Mouse (Mus musculus): Measurements from ENCODE around the gene Zfp341. TPM values are rescaled to one million over a fixed set of nuclear protein-coding genes. Genes with fewer than 3 reads are reported as not detected.

Gene Zfp341
- polyA plus RNA-seq, 1 experiment from 2014 or later: 0.85 TPM

DNA sequence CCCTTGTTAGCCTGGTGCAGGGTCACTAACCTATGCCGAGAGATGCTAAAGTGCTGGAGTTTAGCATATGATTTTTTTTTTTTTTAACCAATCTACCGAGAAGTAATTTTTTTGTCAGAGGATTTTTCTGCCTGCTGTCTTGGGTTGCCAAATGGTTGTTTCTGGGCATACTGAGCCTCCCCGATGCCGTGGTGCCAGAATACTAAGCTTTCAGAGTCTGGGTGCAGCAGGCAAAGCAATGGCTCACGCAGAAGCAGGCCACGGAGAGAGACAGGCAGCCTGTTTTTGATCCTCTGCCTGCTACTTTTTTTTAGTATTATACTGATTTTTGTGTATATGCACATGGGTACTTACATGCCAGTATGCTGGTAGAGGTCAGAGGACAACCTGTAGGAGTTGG, 67.8 kb downstream of the Zfp341 start:
- Histone ChIP-seq H3K9ac (replicated peaks) (no peak overlapping the region), H3K4me1 (ENCODE audit: insufficient read depth) (peaks cover 19% of the 10 kb centered on the region), H3K9me3 (ENCODE audit: low read length) (no peaks in the 10 kb centered on the region), H3K27me3 (ENCODE audit: insufficient read depth, low read length) (no peaks in the 10 kb centered on the region), H3K4me2 (ENCODE audit: low read depth, low read length) (no peak overlapping the region), H3K36me3 (replicated peaks; ENCODE audit: insufficient read depth, low read length) (0 out of 2 replicates have a peak, but pooled peaks cover 4% of the 10 kb centered on the region), H3K4me3 (ENCODE audit: low read depth, low read length) (no peak overlapping the region), H3K27ac (ENCODE audit: low read depth) (no peak overlapping the region)
- no peak for TF ChIP-seq EP300 (IDR thresholded peaks at IDR 0.05; ENCODE audit: low read depth)
- ATAC-seq (no peak), DNase-seq (no peak)
- WGBS (ENCODE audit: insufficient replicate concordance): 88% methylated on average over 6 of the region's 6 CpGs

DNA sequence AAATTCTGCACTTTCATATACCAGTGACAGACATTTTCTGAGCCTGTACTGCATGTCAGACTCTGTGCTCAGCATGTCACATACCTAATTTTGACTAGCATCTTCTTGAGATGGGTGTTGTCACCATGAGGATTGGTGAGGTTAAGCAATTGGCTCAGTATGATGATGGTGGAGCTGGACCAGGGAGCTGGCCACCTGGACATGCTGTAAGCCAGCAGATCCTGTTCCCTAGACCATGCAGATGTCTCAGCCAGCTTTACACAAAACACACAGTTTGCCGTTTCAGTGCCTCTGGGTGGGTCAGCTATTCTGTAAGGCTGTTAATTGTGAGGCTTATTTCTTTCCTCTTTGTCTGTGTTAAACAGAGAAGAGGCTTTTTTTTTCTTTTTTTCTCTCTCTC, 69.6 kb downstream of the Zfp341 start:
- no peak for DNase-seq
- H3K9me3 ChIP-seq (ENCODE audit: low read length): no peaks in the 10 kb centered on the region

DNA sequence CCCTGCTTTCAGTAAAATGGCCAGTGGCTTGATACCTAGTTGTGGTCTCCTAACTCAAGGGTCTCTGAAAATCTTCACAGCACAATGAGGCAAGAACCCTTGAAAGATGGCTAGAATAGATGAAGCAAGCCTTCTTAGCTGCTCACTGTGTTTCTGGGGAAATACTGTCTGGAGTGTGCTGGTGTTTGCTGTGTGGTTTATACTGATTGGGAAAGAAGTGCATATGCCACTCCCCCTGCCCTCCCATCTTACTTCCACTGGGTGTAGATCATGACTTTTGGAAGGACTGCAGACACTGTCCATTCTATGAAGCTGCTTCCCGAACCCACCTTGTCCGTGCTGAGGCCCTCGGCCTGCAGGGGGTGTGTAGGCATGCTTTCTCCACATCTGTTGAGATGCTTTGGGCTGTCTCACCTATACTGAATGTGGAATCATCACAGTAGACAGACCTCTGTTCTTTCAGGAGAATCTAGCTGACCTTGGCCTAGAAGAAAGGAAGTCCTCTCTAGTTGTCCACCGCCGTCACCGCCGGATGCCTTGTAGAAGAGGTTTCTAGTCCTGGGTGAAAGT, 71.9 kb downstream of the Zfp341 start:
- no peak overlapping the region for H3K27ac ChIP-seq (ENCODE audit: low read depth)
- 87% methylated on average over 7 of the region's 7 CpGs for WGBS (ENCODE audit: insufficient replicate concordance)
- peaks cover 13% of the 10 kb centered on the region for H3K36me3 ChIP-seq (replicated peaks; ENCODE audit: insufficient read depth, low read length)
- H3K9ac ChIP-seq (replicated peaks): no peak overlapping the region
- ATAC-seq (no peak), DNase-seq (no peak)
- no peaks in the 10 kb centered on the region for H3K27me3 ChIP-seq (ENCODE audit: insufficient read depth, low read length)
- H3K4me1 ChIP-seq (ENCODE audit: insufficient read depth): peaks cover 15% of the 10 kb centered on the region
- H3K4me2 ChIP-seq (ENCODE audit: low read depth, low read length): no peak overlapping the region
- no peaks in the 10 kb centered on the region for H3K9me3 ChIP-seq (ENCODE audit: low read length)
- TF ChIP-seq EP300 (IDR thresholded peaks at IDR 0.05; ENCODE audit: low read depth) (no peak), CTCF (IDR thresholded peaks at IDR 0.05; ENCODE audit: low read depth) (0 out of 2 replicates have a peak, but pooled peaks have one; percentile 9)
- H3K4me3 ChIP-seq (ENCODE audit: low read depth, low read length): no peak overlapping the region

More for the DNA sequence above, 69.6 kb downstream of the Zfp341 start:
- Histone ChIP-seq H3K36me3 (replicated peaks; ENCODE audit: insufficient read depth, low read length) (peaks cover 7% of the 10 kb centered on the region; the same call in 1 of the 2 replicates), H3K27me3 (ENCODE audit: insufficient read depth, low read length) (no peaks in the 10 kb centered on the region), H3K4me2 (ENCODE audit: low read depth, low read length) (no peak overlapping the region), H3K27ac (ENCODE audit: low read depth) (no peak overlapping the region), H3K4me1 (ENCODE audit: insufficient read depth) (peaks cover 18% of the 10 kb centered on the region), H3K9ac (replicated peaks) (no peak overlapping the region), H3K4me3 (ENCODE audit: low read depth, low read length) (no peak overlapping the region)
- no peak for ATAC-seq
- 87% methylated on average over 1 of the region's 1 CpGs for WGBS (ENCODE audit: insufficient replicate concordance)
- TF ChIP-seq CTCF (IDR thresholded peaks at IDR 0.05; ENCODE audit: low read depth) (no peak), EP300 (IDR thresholded peaks at IDR 0.05; ENCODE audit: low read depth) (no peak)

DNA sequence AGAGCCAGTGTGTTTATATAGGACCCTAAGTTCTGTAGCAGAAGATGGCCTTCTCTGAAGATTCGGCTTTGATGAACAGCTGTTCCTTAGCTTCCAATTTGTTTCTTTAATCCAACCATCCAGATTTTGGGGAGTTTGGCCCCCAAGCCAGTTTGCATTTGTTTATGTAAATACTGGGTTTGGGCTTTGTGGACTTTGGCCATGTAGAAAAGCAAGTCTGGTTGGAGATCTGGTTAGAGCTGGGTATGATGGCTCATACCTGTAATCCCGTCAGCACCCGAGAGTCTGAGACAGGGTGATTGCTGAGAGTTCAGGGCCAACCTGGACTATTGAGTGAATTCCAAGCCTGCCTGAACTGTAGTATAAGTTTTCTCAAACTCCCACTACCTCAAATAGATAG, 72.7 kb downstream of the Zfp341 start:
- Histone ChIP-seq H3K36me3 (replicated peaks; ENCODE audit: insufficient read depth, low read length) (peaks cover 18% of the 10 kb centered on the region), H3K9me3 (ENCODE audit: low read length) (no peaks in the 10 kb centered on the region), H3K27ac (ENCODE audit: low read depth) (no peak overlapping the region), H3K4me2 (ENCODE audit: low read depth, low read length) (no peak overlapping the region), H3K4me1 (ENCODE audit: insufficient read depth) (peaks cover 15% of the 10 kb centered on the region), H3K4me3 (ENCODE audit: low read depth, low read length) (no peak overlapping the region), H3K27me3 (ENCODE audit: insufficient read depth, low read length) (no peaks in the 10 kb centered on the region), H3K9ac (replicated peaks) (0 out of 2 replicates have a peak overlapping the region, but pooled peaks have one; percentile 1)
- DNase-seq: no peak
- no peak for ATAC-seq
- WGBS (ENCODE audit: insufficient replicate concordance): 67% methylated on average over 3 of the region's 3 CpGs
- TF ChIP-seq EP300 (IDR thresholded peaks at IDR 0.05; ENCODE audit: low read depth): no peak

DNA sequence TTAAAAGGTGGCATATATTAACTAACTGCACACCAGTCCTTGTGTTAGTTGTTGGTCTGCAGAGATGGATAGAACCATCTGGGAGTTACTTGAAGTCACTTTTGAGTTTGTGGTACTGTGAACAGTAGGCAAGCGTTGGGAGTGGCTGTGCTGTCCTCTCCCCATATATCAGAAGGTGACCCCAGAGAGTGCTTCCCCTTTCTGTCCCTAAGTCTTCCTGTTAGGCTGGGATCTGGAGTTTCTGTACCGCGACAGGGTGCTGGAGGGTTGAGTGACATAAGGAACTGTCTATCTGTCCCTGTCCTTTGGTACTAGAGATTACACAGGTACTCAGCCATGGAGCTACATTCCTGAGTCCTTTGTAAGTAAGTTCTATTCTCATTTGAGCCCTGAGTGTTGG, 73.7 kb downstream of the Zfp341 start:
- 44% methylated on average over 3 of the region's 3 CpGs for WGBS (ENCODE audit: insufficient replicate concordance)
- Histone ChIP-seq H3K9me3 (ENCODE audit: low read length) (no peaks in the 10 kb centered on the region), H3K27me3 (ENCODE audit: insufficient read depth, low read length) (no peaks in the 10 kb centered on the region), H3K9ac (replicated peaks) (no peak overlapping the region), H3K27ac (ENCODE audit: low read depth) (no peak overlapping the region), H3K4me3 (ENCODE audit: low read depth, low read length) (no peak overlapping the region), H3K4me2 (ENCODE audit: low read depth, low read length) (no peak overlapping the region), H3K36me3 (replicated peaks; ENCODE audit: insufficient read depth, low read length) (peaks cover 25% of the 10 kb centered on the region), H3K4me1 (ENCODE audit: insufficient read depth) (peaks cover 15% of the 10 kb centered on the region)
- no peak for ATAC-seq
- DNase-seq: no peak
- TF ChIP-seq EP300 (IDR thresholded peaks at IDR 0.05; ENCODE audit: low read depth) (no peak), CTCF (IDR thresholded peaks at IDR 0.05; ENCODE audit: low read depth) (no peak)

DNA sequence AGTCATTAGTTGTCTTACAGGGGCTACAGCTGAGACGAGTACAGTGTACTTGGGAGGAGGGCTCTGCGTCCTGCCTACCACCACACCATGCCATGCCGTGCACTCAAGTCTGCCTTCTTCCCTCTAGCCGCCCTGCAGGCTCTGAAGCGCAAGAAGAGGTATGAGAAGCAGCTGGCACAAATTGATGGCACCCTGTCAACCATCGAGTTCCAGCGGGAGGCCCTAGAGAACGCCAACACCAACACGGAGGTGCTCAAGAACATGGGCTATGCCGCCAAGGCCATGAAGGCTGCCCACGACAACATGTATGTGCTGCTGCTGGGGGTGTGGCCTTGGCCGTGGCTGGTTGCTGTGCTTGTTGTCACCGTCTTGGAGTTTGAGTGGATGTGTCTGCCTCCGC, 76.3 kb downstream of the Zfp341 start:
- WGBS (ENCODE audit: insufficient replicate concordance): 88% methylated on average over 14 of the region's 14 CpGs
- TF ChIP-seq EP300 (IDR thresholded peaks at IDR 0.05; ENCODE audit: low read depth): no peak
- no peak for TF ChIP-seq CTCF (IDR thresholded peaks at IDR 0.05; ENCODE audit: low read depth)
- no peaks in the 10 kb centered on the region for H3K9me3 ChIP-seq (ENCODE audit: low read length)
- H3K4me2 ChIP-seq (ENCODE audit: low read depth, low read length): no peak overlapping the region
- H3K36me3 ChIP-seq (replicated peaks; ENCODE audit: insufficient read depth, low read length): peaks cover 47% of the 10 kb centered on the region
- H3K4me3 ChIP-seq (ENCODE audit: low read depth, low read length): no peak overlapping the region
- peaks cover 15% of the 10 kb centered on the region for H3K4me1 ChIP-seq (ENCODE audit: insufficient read depth)
- no peak for DNase-seq
- no peak for ATAC-seq
- no peak overlapping the region for H3K9ac ChIP-seq (replicated peaks)
- no peak overlapping the region for H3K27ac ChIP-seq (ENCODE audit: low read depth)
- no peaks in the 10 kb centered on the region for H3K27me3 ChIP-seq (ENCODE audit: insufficient read depth, low read length)

DNA sequence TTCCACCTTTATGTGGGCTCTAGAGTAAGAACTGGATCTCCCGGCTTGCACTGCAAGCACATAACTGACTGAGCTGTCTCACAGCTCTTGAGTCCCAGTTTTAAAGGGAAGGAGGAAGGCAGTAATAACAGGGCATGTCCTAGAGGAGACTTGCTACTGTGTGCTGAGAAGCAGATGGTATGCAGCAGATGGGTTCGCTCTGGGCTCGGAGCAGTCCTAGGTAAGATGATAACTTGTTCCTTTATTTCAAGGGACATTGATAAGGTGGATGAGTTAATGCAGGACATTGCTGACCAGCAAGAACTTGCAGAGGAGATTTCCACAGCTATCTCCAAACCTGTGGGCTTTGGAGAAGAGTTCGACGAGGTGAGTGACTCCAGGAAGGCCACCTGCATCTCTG, 77.9 kb downstream of the Zfp341 start:
- WGBS (ENCODE audit: insufficient replicate concordance): 91% methylated on average over 5 of the region's 5 CpGs

More for the DNA sequence above, 77.9 kb downstream of the Zfp341 start:
- Histone ChIP-seq H3K4me1 (ENCODE audit: insufficient read depth) (peaks cover 10% of the 10 kb centered on the region), H3K4me2 (ENCODE audit: low read depth, low read length) (no peak overlapping the region), H3K27me3 (ENCODE audit: insufficient read depth, low read length) (no peaks in the 10 kb centered on the region), H3K4me3 (ENCODE audit: low read depth, low read length) (no peak overlapping the region), H3K9me3 (ENCODE audit: low read length) (no peaks in the 10 kb centered on the region), H3K36me3 (replicated peaks; ENCODE audit: insufficient read depth, low read length) (peaks cover 52% of the 10 kb centered on the region), H3K9ac (replicated peaks) (no peak overlapping the region), H3K27ac (ENCODE audit: low read depth) (no peak overlapping the region)
- DNase-seq: no peak
- TF ChIP-seq CTCF (IDR thresholded peaks at IDR 0.05; ENCODE audit: low read depth) (no peak), EP300 (IDR thresholded peaks at IDR 0.05; ENCODE audit: low read depth) (no peak)
- no peak for ATAC-seq

Measured in liver, postnatal 0 days (tissue).